Mouse (Mus musculus): ENCODE data around the gene Socs2. TPM values are rescaled to one million over a fixed set of nuclear protein-coding genes. Genes with fewer than 3 reads are reported as not detected.

The Socs2 gene
- 10.8 and 14.6 TPM in 2 replicates for polyA plus RNA-seq (2012; rRNA removed)

DNA sequence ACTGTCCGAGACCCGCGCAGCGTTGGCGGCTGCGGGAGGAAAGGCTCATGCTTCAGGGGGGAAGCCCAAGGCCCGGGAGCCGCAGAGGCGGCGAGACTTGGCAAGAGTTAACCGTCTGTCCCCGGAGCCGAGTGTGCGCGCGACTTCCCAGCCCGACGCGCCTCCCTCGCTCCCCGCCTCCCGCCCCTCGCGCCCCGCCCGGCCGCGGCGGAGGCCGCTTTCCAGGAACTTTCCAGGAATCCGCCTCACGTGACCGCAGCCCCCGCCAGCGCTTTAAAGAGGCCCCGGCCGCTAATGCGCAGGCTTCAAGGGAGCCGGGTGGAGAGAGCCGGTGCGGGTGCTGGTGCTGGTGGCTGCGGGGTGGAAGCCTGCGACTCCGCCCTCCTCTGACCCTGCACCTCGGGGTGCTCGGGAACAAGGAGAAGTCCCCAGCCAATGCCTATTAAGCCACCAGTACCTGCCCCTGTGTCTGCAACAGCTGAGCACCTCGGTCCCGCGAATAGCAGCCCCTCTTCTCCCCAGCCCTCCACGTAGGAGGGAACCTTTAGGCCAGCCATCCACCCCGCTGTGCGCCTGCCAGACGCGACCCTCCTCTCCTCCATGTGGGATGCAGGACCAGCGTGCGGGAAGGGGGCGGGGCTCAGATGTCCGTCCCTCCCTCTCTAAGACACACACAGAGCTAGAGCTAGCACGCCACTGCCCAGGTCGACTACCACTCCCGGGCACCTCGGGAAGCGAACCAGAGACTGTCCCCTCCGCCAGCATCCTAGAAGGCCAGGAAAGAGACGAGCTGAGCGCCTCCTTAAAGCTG, at the start of gene Socs2:
TSS of gene Socs2 (minus strand) at position 496 of the 811 bp plus-strand sequence.
- no peak for DNase-seq (ENCODE audit: low read depth)

- DNase-seq (ENCODE audit: low read depth) = no peak
Measured at GRCm38 (mm10) chr10:95465485-95465896, 48.5 kb upstream of the Socs2 start.

DNA sequence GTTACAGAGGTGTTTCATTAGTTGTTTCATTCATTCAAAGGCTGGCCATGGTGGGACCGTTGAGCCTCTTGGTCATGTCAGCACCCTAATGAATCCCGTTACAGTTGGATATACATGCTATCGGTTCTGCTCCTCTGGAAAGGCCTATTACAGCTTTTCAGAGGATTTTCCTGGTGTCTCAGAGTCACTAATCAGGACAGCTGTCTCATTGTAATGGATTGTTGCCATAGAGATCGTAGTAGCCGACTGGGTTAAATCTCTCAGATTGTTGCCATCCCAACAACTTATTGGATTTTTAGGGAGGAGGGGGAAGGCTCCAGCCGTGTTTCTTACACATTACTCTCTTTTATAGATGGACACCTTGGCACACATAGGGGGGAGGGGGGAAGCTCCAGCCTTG, 47.5 kb upstream of the Socs2 start:
- no peak for DNase-seq (ENCODE audit: low read depth)

DNA sequence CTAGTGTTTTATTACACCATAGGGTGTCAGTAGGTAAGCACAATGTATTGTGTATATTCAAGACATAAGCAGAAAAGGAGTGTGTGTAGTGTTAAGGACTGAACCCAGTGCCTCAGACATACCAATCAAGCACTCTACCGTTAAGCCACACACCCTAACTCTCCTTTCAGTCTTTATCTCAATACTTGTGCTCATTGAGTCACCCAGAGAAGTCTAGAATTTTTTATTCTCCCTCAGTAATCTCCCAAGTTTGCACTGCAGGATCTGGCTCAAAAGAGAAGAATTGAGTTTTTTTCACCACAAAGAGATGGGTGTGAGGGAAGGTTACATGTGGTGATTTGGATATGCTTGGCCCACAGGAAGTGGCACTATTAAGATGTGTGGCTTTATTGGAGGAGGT, 45.3 kb upstream of the Socs2 start:
- no peak for DNase-seq (ENCODE audit: low read depth)

DNA sequence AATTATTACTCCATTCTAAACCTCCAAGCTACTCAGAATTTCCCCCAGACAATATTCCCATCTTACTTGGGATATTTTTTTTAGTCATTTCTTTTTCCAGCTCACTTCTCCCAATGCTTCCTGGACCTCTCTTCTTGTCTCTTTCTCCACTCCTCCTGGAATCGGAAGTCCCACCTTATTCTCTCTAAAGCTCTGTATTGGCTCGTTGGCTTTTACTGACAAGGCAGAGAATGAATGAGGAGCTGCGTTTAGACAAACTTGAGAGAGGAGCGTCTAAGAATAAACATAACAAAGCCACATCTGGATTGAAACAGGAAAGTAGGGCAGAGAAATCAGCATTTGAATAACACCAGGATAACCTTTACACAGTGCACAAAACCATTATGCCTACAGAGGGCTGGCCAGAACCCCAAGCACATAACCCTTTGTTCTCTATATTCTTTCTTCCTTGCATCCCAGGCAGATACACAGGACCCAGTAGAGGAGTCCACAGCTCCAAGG, 44.1 kb upstream of the Socs2 start:
- no peak for DNase-seq (ENCODE audit: low read depth)

- DNase-seq (ENCODE audit: low read depth) = no peak
Measured at GRCm38 (mm10) chr10:95458050-95458806, 41.2 kb upstream of the Socs2 start.

DNA sequence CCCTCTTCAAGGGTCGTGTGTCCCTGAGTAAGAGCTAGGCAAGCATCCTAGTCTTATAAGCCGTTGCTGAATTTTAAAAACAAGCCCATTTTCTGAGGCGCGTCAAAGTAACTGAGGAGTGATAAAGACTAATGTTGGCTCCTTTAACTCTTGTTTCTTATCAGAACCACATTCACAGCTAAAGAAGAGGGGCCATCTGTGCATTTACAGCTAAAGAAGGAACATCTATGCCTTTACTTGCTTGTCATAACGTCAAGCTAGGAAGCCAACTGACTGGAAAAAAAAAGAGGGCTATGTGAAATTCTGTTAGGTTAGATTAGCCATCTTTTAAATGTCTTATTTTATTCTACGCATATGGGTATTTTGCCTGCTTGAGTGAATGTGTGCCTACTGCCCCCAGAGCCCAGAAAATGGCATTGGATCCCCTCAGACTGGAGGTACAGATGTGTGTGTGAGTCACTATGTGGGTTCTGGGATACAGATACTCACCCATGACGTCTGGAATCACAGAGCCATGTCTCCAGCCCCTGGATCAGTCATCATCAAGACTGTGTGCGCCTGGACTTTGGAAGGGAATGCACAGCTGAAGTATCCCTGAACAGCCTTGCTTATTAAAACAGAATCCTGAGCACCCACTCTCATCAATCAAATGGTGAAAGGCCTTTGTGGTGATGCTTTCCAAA, 40.5 kb upstream of the Socs2 start:
- no peak for DNase-seq (ENCODE audit: low read depth)

GRCm38 (mm10) chr10:95456103-95456502, 39.1 kb upstream of the Socs2 start:
- no peak for DNase-seq (ENCODE audit: low read depth)

GRCm38 (mm10) chr10:95453282-95453681, 36.3 kb upstream of the Socs2 start:
- no peak for DNase-seq (ENCODE audit: low read depth)

GRCm38 (mm10) chr10:95449033-95449432, 32.1 kb upstream of the Socs2 start:
- DNase-seq (ENCODE audit: low read depth) = no peak

DNA sequence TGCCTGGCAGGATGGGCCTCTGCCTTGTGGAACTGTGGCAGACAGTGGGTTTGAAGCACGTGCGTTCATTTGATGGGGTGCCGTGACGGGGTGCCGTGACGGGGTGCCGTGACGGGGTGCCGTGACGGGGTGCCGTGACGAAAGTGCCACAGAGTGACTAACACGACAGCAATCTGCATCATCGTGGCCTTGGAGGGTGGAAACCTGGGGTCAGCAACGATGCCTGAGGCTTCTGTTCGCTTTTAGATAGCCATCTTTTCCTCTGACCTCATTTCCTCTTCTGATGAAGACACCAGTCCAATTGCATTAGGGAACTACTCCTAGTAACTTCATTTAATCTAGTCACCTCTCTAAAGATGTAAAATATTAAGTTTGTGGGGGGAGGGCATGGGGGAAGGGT, 31.0 kb upstream of the Socs2 start:
- no peak for DNase-seq (ENCODE audit: low read depth)

DNA sequence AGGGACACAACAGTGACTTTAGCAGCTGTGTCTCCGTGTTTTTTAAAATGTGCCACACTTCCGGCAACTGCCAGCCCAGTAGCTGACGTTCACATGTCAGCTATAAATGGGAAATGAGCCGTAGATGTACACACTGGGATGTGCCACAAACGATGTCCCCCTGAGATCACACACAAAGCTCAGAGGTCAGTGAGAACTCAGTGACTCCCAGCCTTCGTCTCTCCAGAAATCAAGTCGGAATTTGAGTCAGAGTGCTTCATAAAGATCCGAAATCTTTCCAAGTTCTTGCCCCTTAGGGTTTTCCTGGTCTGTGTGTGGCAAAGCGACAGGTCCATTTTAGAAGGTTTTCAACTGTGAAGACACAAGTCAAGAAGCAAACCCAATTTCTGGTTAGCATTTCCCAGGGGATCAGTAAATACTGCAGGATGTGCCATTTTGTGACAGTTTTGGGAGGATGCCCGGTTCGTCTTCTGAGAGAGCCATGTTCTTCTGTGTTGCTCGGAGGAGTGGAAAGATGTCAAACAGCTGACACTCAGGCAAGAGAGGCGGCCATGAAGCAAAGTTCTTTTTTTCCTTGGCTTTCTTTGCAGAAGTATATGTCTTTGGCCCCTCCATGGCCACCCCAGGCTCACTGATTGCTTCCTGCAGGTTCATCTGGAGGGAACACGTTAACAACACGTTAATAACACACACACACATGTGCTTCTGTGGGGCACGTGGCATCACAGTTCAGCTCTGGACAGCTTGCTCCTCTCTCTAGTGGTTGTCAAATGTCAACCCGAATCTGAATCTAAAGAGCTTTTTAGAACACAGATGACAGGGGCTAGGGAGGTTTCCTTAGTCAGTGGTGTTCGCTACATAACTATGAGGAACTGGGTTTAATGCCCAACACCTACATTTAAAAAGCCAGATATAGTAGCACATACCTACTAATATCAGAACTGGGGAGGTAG, 28.4 kb upstream of the Socs2 start:
- no peak for DNase-seq (ENCODE audit: low read depth)

GRCm38 (mm10) chr10:95442334-95442733, 25.4 kb upstream of the Socs2 start:
- DNase-seq (ENCODE audit: low read depth) = no peak

- DNase-seq (ENCODE audit: low read depth) = no peak
Measured at GRCm38 (mm10) chr10:95440566-95440965, 23.6 kb upstream of the Socs2 start.

DNA sequence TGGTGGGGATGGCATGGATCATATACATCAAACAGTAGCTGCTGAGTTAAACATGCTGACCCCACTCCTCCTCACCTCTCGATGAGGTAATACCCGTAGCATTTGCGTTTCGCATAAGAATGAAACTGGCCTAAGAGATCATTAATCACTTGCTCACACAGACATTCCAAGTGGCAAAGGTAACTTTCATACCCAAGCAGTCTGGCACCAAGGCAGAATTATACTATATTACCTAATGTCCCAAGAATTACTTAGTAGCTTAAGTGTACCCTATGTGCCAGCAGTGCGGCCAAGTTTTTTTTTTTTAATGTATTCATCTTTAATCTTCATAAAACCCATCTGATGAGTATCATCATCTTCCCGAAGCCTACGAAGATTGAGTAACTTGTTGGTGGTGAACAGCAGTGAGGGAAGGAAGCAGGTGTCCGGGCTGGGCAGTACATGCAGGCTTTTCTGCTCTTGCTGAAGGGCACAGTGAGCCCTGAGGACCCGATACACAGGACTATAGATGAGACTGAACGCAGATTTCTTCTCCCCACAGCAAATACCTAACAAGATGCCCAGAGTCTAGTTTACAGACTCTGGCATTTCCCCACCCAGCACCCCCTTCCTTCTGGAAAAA, 22.8 kb upstream of the Socs2 start:
- no peak for DNase-seq (ENCODE audit: low read depth)

- DNase-seq (ENCODE audit: low read depth) = no peak
Measured at GRCm38 (mm10) chr10:95438941-95439340, 22.0 kb upstream of the Socs2 start.

- DNase-seq (ENCODE audit: low read depth) = no peak
Measured at GRCm38 (mm10) chr10:95430271-95430670, 13.3 kb upstream of the Socs2 start.

DNA sequence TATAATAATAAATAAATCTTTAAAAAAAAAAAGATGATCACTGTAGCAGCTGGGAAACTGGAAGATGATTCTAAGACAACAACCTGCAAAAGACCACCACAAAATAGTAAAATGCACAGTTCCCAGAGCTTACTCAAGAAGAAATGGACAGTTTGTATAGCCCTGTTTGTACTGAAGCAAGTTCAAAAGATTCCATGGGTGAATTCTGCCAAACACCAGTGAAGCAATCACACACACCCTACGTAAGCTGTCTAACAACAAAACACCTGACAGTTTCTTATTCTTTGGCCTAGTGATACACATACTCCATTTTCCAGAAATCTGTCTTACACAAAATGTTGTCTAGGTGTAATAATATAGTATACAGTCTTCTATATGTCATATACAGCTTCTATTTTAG, 12.1 kb upstream of the Socs2 start:
- no peak for DNase-seq (ENCODE audit: low read depth)

GRCm38 (mm10) chr10:95426207-95427115, 9.5 kb upstream of the Socs2 start:
- no peak for DNase-seq (ENCODE audit: low read depth)

GRCm38 (mm10) chr10:95422681-95423080, 5.7 kb upstream of the Socs2 start:
- no peak for DNase-seq (ENCODE audit: low read depth)
